Mouse (Mus musculus): ENCODE data around the gene Osbpl6. TPM values are rescaled to one million over a fixed set of nuclear protein-coding genes. Genes with fewer than 3 reads are reported as not detected.

Gene Osbpl6
- polyA plus RNA-seq, 1 experiment from 2014 or later = 11.3 TPM

DNA sequence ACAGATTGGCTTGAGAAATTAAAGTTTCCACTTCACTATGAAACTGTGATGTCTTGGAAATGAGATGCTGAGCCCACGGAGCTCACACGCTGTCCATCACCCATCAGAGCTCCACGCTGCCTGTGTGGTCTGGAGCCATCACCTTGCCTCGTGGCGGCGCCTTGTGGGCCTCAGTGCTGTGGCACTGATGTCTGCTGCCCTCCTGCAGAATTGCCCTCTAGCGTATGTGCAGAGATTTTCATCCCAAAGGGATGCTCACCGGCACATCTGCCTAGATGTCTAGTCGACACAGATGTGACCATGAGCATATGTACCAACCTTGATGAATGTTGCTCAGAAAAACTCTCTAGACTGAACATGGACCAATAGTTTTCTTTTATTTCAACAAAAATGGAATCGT is 180.6 kb downstream of the Osbpl6 start:
- no peaks in the 10 kb centered on the region for H3K9me3 ChIP-seq
- WGBS = 84% methylated on average over 10 of the region's 10 CpGs
- no peak for ATAC-seq (ENCODE audit: insufficient number of reproducible peaks, low FRiP score, low TSS enrichment, low read depth)

DNA sequence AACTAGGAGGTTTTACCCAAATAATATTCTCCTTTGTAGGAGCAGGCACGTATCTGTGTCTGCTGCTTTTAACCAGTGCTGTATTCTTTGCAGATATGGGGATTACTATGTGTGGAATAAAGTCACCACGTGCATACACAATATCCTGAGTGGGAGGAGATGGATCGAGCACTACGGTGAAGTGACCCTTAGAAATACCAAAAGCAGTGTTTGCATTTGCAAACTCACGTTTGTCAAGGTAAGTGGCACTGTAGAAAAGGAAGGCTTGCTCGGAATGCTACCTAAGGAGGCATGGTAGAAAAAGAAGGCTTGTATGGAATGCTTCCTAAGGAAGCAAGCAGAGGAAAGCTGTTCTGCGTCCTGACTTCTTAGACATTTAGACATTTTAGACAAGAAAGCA is 183.9 kb downstream of the Osbpl6 start:
- ATAC-seq (ENCODE audit: insufficient number of reproducible peaks, low FRiP score, low TSS enrichment, low read depth) = no peak

More for the DNA sequence above, 180.6 kb downstream of the Osbpl6 start:
- no peak overlapping the region for H3K27ac ChIP-seq
- H3K4me2 ChIP-seq = no peak overlapping the region
- no peak overlapping the region for H3K4me3 ChIP-seq
- H3K27me3 ChIP-seq = no peaks in the 10 kb centered on the region
- H3K9ac ChIP-seq = no peak overlapping the region
- H3K36me3 ChIP-seq = peaks cover 14% of the 10 kb centered on the region
- H3K4me1 ChIP-seq = no peaks in the 10 kb centered on the region

DNA sequence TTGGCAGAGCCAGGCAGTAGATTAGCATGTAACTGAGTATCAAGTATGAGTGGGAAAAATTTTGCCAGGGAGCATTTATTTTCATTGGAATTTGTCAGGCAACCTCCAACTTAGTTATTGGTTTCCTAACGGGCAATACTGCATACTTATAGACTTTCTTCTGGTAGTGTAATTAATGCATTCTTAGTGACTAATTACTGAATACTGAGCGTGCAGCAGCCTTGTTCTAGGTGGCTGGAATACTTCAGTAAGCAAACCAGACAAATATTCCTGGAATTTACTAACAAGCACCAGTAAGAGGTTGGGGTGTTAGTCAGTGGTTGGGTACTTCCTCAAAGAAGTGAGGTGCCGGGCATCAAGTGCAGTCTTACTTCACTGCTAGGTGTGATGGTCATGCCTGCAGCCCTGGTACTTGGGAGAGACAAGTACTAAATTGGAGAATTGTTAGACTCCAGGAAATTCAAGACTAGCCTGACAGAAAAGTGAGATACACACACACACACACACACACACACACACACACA is 186.2 kb downstream of the Osbpl6 start:
- H3K9ac ChIP-seq = no peak overlapping the region
- no peak overlapping the region for H3K27ac ChIP-seq
- no peaks in the 10 kb centered on the region for H3K9me3 ChIP-seq
- peaks cover 8% of the 10 kb centered on the region for H3K36me3 ChIP-seq
- no peak overlapping the region for H3K4me2 ChIP-seq
- no peaks in the 10 kb centered on the region for H3K27me3 ChIP-seq
- no peaks in the 10 kb centered on the region for H3K4me1 ChIP-seq
- no peak overlapping the region for H3K4me3 ChIP-seq
- WGBS = 42% methylated on average over 3 of the region's 3 CpGs
- ATAC-seq (ENCODE audit: insufficient number of reproducible peaks, low FRiP score, low TSS enrichment, low read depth) = no peak

More for the DNA sequence above, 183.9 kb downstream of the Osbpl6 start:
- H3K4me2 ChIP-seq = no peak overlapping the region
- no peaks in the 10 kb centered on the region for H3K4me1 ChIP-seq
- H3K27ac ChIP-seq = no peak overlapping the region
- no peaks in the 10 kb centered on the region for H3K27me3 ChIP-seq
- H3K4me3 ChIP-seq = no peak overlapping the region
- H3K9ac ChIP-seq = no peak overlapping the region
- H3K9me3 ChIP-seq = no peaks in the 10 kb centered on the region
- WGBS = 93% methylated on average over 7 of the region's 7 CpGs
- peaks cover 10% of the 10 kb centered on the region for H3K36me3 ChIP-seq

DNA sequence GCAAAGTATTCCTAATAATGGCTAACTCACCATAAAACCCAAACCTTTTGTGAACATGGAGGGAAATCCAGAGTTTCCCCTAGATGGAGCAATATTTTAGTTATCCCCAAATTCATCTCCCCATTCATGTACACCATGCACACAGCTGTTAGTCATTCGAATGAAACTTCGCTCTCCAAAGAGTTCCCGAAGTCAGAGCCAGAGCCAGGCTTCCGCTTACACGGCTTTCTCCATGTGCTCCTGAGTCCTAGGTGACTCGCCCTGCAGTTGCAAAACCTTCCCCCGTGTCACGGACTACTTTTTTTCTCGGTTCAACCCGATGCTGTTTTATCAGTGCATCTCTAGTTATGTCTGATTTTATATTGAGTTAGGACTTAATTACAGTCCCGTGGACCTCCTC is 191.2 kb downstream of the Osbpl6 start:
- ATAC-seq (ENCODE audit: insufficient number of reproducible peaks, low FRiP score, low TSS enrichment, low read depth) = no peak
- WGBS = 43% methylated on average over 11 of the region's 11 CpGs

DNA sequence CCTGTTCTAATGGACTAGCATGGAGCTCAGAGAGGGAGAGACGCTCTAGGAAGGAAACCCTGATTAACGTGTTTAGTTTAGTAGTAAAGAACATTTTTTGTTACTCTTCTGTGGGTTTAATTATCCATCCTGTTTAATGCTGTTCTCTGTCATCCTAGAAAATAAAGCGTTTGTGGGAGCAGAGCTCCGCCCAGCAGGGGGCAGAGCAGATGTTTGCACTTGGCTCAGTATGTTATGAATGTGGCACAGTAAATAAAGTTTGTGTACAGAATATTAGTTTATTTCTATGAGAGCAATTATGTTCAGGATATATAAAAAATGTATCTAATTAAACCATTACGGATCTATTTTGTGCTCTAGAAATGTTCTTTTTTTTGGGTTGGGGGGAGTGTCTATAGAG is 192.9 kb downstream of the Osbpl6 start:
- H3K9ac ChIP-seq = no peak overlapping the region
- no peaks in the 10 kb centered on the region; the same call in 1 of the 2 replicates for H3K4me1 ChIP-seq
- no peak overlapping the region for H3K4me3 ChIP-seq
- 50% methylated on average over 5 of the region's 5 CpGs for WGBS
- no peaks in the 10 kb centered on the region for H3K27me3 ChIP-seq
- peaks cover 5% of the 10 kb centered on the region for H3K36me3 ChIP-seq
- H3K9me3 ChIP-seq = no peaks in the 10 kb centered on the region
- H3K27ac ChIP-seq = no peak overlapping the region
- no peak for ATAC-seq (ENCODE audit: insufficient number of reproducible peaks, low FRiP score, low TSS enrichment, low read depth)
- no peak overlapping the region for H3K4me2 ChIP-seq

More for the DNA sequence above, 191.2 kb downstream of the Osbpl6 start:
- no peak overlapping the region for H3K9ac ChIP-seq
- peaks cover 5% of the 10 kb centered on the region for H3K36me3 ChIP-seq
- H3K4me3 ChIP-seq = no peak overlapping the region
- H3K27me3 ChIP-seq = no peaks in the 10 kb centered on the region
- no peak overlapping the region for H3K27ac ChIP-seq
- H3K9me3 ChIP-seq = no peaks in the 10 kb centered on the region
- no peak overlapping the region for H3K4me2 ChIP-seq
- H3K4me1 ChIP-seq = no peaks in the 10 kb centered on the region; the same call in 1 of the 2 replicates

DNA sequence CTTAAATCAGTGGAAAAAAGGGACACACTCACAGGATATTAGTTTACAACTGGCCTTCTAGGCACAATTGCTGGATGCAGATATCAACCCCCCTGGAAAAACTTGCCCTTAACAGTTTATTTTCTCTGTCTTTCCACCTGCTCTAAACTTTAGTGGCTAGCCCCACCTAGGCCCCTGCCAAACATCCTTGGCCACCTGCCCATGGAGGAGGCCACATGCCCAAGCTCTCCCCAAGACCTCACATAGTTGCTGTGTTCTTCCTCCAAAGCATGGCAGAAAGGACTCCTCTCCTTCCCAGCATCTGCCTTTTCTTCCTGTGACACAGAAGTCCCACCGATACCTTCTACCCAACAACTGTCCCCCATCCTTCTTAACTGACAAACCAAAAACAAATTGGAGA is 195.9 kb downstream of the Osbpl6 start:
- ATAC-seq (ENCODE audit: insufficient number of reproducible peaks, low FRiP score, low TSS enrichment, low read depth) = no peak
- WGBS = 95% methylated on average over 1 of the region's 1 CpGs

DNA sequence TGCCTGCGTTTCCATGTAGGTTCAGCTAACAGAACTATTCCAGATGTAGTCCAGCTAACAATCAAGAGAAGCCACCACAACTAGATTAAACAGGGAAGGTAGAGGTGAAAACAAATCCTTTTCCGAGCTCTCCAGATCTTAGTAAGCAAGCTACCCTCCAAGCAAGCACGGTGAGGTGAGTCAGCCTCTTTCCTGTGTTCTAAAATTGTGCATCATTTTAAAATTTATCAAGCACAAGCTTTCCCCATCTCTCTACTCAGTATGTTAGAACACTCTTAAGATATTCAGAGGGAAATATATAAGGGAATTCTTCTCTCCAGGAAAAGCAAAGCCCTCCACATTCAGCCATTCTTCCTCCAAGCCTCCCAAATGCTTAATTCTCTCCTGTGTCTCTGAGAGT is 200.4 kb downstream of the Osbpl6 start:
- no peaks in the 10 kb centered on the region for H3K9me3 ChIP-seq
- H3K27me3 ChIP-seq = no peaks in the 10 kb centered on the region
- H3K4me2 ChIP-seq = no peak overlapping the region
- no peaks in the 10 kb centered on the region for H3K4me1 ChIP-seq
- no peak overlapping the region for H3K27ac ChIP-seq
- H3K9ac ChIP-seq = no peak overlapping the region
- no peaks in the 10 kb centered on the region for H3K36me3 ChIP-seq
- ATAC-seq (ENCODE audit: insufficient number of reproducible peaks, low FRiP score, low TSS enrichment, low read depth) = no peak
- no peak overlapping the region for H3K4me3 ChIP-seq
- 56% methylated on average over 3 of the region's 3 CpGs for WGBS

More for the DNA sequence above, 195.9 kb downstream of the Osbpl6 start:
- H3K36me3 ChIP-seq = no peaks in the 10 kb centered on the region
- H3K4me2 ChIP-seq = no peak overlapping the region
- no peaks in the 10 kb centered on the region for H3K27me3 ChIP-seq
- H3K4me1 ChIP-seq = no peaks in the 10 kb centered on the region; the same call in 1 of the 2 replicates
- no peak overlapping the region for H3K4me3 ChIP-seq
- H3K9me3 ChIP-seq = no peaks in the 10 kb centered on the region
- no peak overlapping the region for H3K27ac ChIP-seq
- no peak overlapping the region for H3K9ac ChIP-seq

DNA sequence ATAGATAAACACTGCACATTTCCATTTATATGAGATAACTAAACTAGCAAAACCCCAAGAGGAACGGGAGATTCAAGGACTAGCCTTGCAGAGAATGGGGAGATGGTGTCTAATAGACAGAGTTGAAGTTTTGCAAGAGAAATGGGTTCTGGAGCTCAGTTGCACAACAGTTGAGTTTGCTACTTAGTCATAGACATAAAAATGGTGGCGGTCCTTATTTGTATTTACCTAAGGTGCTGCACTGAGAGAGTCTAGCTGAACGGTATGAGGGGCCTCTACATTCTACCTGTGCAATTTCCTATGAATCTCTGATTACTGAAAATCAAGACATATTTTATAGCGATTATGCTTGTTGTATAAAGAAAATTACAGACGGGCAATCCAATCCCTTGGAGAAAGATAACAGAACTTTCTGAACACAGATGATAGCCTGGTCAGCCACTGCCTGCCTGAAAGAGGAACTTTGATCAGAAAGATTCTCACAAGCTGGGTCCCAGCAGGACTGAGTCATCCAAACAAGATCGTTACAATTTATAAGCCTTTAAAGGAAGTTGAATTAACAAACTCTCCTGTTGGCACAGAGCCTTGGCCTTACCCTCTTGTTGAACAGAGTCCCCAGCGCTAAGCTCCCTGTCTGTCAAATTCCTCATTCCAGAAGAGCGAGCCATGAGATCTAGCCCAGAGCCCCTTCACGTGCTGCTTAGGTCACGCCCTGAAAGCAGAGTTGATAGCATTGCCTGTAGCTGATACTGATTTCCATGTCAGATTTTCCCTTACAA is 204.2 kb downstream of the Osbpl6 start:
- no peak overlapping the region for H3K27ac ChIP-seq
- H3K4me1 ChIP-seq = no peaks in the 10 kb centered on the region
- 67% methylated on average over 10 of the region's 10 CpGs for WGBS
- H3K4me3 ChIP-seq = no peak overlapping the region
- H3K36me3 ChIP-seq = no peaks in the 10 kb centered on the region
- H3K9ac ChIP-seq = no peak overlapping the region
- H3K9me3 ChIP-seq = no peaks in the 10 kb centered on the region
- no peak overlapping the region for H3K4me2 ChIP-seq
- no peaks in the 10 kb centered on the region for H3K27me3 ChIP-seq
- no peak for ATAC-seq (ENCODE audit: insufficient number of reproducible peaks, low FRiP score, low TSS enrichment, low read depth)

DNA sequence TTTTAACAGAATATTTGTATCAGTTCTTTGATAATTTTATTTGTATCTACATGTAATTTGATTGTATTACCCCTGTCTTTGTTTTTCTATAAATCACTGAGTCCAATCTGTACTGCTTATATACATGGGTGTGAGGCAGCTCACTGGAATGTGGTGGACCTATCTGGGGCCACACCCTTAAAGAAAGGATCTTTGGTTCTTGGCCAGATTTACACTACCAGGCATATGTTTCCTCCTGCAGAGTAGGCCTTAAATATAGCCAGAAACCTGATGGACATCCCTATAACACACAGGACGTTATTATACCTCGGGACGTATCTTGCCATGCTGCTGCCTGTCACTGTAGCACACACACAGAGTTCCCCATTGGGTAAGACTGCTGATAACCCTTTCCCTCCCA is 205.7 kb downstream of the Osbpl6 start:
- Histone ChIP-seq H3K9me3 (no peaks in the 10 kb centered on the region), H3K9ac (no peak overlapping the region), H3K27me3 (no peaks in the 10 kb centered on the region), H3K4me3 (no peak overlapping the region), H3K27ac (no peak overlapping the region), H3K36me3 (no peaks in the 10 kb centered on the region), H3K4me2 (no peak overlapping the region), H3K4me1 (no peaks in the 10 kb centered on the region)
- 81% methylated on average over 3 of the region's 3 CpGs for WGBS
- no peak for ATAC-seq (ENCODE audit: insufficient number of reproducible peaks, low FRiP score, low TSS enrichment, low read depth)

DNA sequence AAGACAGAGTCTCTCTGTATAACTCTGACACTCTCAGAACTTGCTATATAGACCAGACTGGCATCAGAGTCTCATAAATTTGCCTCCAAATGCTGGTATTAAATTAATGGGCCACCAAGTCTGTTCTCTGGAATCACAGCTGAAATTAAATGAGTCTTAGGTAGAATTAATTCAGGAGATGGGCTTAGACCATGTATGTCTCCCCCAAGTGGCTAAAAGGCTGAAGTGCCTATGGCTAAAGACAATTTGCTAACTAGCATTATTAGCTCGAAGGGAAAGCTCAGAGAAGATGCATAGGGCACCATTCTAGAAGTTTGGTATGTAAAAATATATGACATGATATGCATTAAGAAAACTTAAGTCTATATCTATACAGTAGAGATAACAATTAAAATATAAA is 211.8 kb downstream of the Osbpl6 start:
- ATAC-seq (ENCODE audit: insufficient number of reproducible peaks, low FRiP score, low TSS enrichment, low read depth) = no peak

DNA sequence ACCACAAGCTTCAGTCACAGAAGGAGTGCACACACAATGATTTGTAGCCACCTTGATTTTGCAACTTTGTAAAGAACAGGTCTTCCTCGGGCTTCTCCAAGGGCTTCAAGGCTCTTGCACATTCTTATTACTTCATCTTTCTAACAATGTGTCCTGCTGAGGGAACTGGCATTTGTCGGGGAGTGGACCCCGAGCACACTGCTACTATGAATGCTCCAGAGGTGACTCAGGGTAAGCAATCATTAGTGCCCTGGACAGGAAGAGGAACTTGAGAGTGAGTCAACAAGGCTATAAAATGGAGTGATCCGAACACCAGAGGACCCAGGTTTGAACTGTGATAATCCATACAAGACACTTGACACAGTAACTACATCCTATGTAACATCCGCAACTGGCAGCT is 213.9 kb downstream of the Osbpl6 start:
- 75% methylated on average over 5 of the region's 5 CpGs for WGBS

More for the DNA sequence above, 211.8 kb downstream of the Osbpl6 start:
- Histone ChIP-seq H3K9ac (no peak overlapping the region), H3K27ac (no peak overlapping the region), H3K4me3 (no peak overlapping the region), H3K4me2 (no peak overlapping the region), H3K36me3 (0 out of 2 replicates have a peak, but pooled peaks cover under 1% of the 10 kb centered on the region), H3K4me1 (no peaks in the 10 kb centered on the region), H3K27me3 (no peaks in the 10 kb centered on the region), H3K9me3 (no peaks in the 10 kb centered on the region)
- 26% methylated on average over 1 of the region's 1 CpGs for WGBS

DNA sequence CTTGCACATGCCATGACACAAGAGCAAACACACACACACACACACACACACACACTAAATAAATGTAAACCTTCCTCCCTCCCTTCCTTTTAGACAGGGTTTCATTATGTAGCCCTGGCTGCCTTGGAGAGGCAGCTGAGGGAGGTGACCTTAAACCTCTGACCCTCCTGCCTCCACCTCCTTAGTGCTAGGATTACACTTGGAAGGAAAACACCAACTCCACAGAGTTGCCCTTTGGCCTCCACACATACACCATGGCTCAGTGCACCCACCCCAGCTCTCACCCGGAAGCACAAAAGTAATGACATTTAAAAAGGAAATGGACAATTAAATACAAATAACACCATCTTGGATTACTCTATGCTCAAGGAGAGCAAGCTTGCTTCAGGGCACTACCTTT is 215.4 kb downstream of the Osbpl6 start:
- no peak for ATAC-seq (ENCODE audit: insufficient number of reproducible peaks, low FRiP score, low TSS enrichment, low read depth)
- WGBS = 71% methylated on average over 1 of the region's 1 CpGs

More for the DNA sequence above, 213.9 kb downstream of the Osbpl6 start:
- Histone ChIP-seq H3K4me2 (no peak overlapping the region), H3K36me3 (peaks cover 12% of the 10 kb centered on the region), H3K9ac (no peak overlapping the region), H3K4me1 (no peaks in the 10 kb centered on the region), H3K9me3 (no peaks in the 10 kb centered on the region), H3K27me3 (no peaks in the 10 kb centered on the region), H3K4me3 (no peak overlapping the region), H3K27ac (no peak overlapping the region)
- ATAC-seq (ENCODE audit: insufficient number of reproducible peaks, low FRiP score, low TSS enrichment, low read depth) = no peak

More for the DNA sequence above, 215.4 kb downstream of the Osbpl6 start:
- no peaks in the 10 kb centered on the region for H3K27me3 ChIP-seq
- no peak overlapping the region for H3K9ac ChIP-seq
- no peak overlapping the region for H3K27ac ChIP-seq
- H3K9me3 ChIP-seq = no peaks in the 10 kb centered on the region; the same call in 1 of the 2 replicates
- no peaks in the 10 kb centered on the region for H3K4me1 ChIP-seq
- H3K4me3 ChIP-seq = no peak overlapping the region
- H3K4me2 ChIP-seq = no peak overlapping the region
- peaks cover 24% of the 10 kb centered on the region for H3K36me3 ChIP-seq

Measured in limb, embryonic 15.5 days (tissue).